Mouse (Mus musculus) stomach, embryonic 14.5 days (tissue): ENCODE data around the gene Prnd. TPM values are rescaled to one million over a fixed set of nuclear protein-coding genes. Genes with fewer than 3 reads are reported as not detected.

Source experiments
- ATAC-seq: fragments of 200-750 bp; cut with Nextera tagmentation; 2 replicates; pipeline ENCODE4 v1.8.0; 2017; ENCODE audit warnings: low read depth, moderate TSS enrichment; ENCODE audit not compliant: insufficient number of reproducible peaks, insufficient read depth, low FRiP score
- H3K27ac ChIP-seq: fragments of 300-500 bp; sonication (generic); 2 replicates; pipeline ENCODE4 v1.5.1; 2014; ENCODE audit warnings: mild to moderate bottlenecking, low read length, moderate library complexity, mixed read lengths
- H3K27me3 ChIP-seq: fragments of 300-500 bp; sonication (generic); 2 replicates; pipeline ENCODE4 v1.6.1; 2014; ENCODE audit warnings: low read length, control low read depth, mixed read lengths; ENCODE audit not compliant: control insufficient read depth, insufficient read depth
- H3K36me3 ChIP-seq: fragments of 300-500 bp; sonication (generic); 2 replicates; pipeline ENCODE4 v1.6.1; 2014; ENCODE audit warnings: mild to moderate bottlenecking, control low read depth, low read length, moderate library complexity, mixed read lengths; ENCODE audit not compliant: control insufficient read depth, insufficient read depth
- H3K4me1 ChIP-seq: fragments of 300-500 bp; sonication (generic); 2 replicates; pipeline ENCODE4 v1.6.1; 2014; ENCODE audit warnings: low read length, control low read depth, mixed read lengths; ENCODE audit not compliant: control insufficient read depth, insufficient read depth
- H3K4me2 ChIP-seq: fragments of 300-500 bp; sonication (generic); replicated peaks from 2 replicates; pipeline ENCODE4 v1.6.1; 2014; ENCODE audit warnings: low read depth, low read length, control low read depth
- H3K4me3 ChIP-seq: fragments of 300-500 bp; sonication (generic); 2 replicates; pipeline ENCODE4 v1.5.1; 2014; ENCODE audit warnings: low read depth, low read length, control low read depth
- H3K9ac ChIP-seq: fragments of 300-500 bp; sonication (generic); replicated peaks from 2 replicates; pipeline ENCODE4 v1.6.1; 2014; ENCODE audit warnings: low read depth, mild to moderate bottlenecking, control low read depth, low read length, moderate library complexity, mixed read lengths
- H3K9me3 ChIP-seq: fragments of 300-500 bp; sonication (generic); 2 replicates; pipeline ENCODE4 v1.6.1; 2016; ENCODE audit warnings: low read depth, low read length, control low read depth; ENCODE audit not compliant: control insufficient read depth
- WGBS: fragments of 180-500 bp; shearing (Covaris S2); extraction: QIAGEN DNeasy Blood & Tissue Kit; methylation state at CpG from one replicate; pipeline ENCODE4 v1.1.7; 2014; 5-methylcytosine and 5-hydroxymethylcytosine counted together
- polyA plus RNA-seq: library from polyadenylated mRNA; unstranded; fragments of >200 nt; fragmentation: Nextera tagmentation; extraction: Ambion mirVana; gene quantifications from 2 replicates; pipeline ENCODE4 v1.2.1, GENCODE M21; 2014

Gene Prnd
- polyA plus RNA-seq, 1 experiment from 2014 or later, result 49.9 TPM

- 76% methylated on average over 7 of the region's 7 CpGs for WGBS
- H3K9ac ChIP-seq, result no peak overlapping the region
- no peak for ATAC-seq
- H3K4me1 ChIP-seq, result no peaks in the 10 kb centered on the region
- no peak overlapping the region for H3K27ac ChIP-seq
- no peaks in the 10 kb centered on the region for H3K36me3 ChIP-seq
- no peak overlapping the region for H3K4me2 ChIP-seq
- no peak overlapping the region for H3K4me3 ChIP-seq
- no peaks in the 10 kb centered on the region for H3K9me3 ChIP-seq
- H3K27me3 ChIP-seq, result no peaks in the 10 kb centered on the region
Measured at GRCm38 (mm10) chr2:131996369-131996768, 45.7 kb downstream of the Prnd start.

GRCm38 (mm10) chr2:131997356-131997755 lies 46.7 kb downstream of the Prnd start:
- H3K4me1 ChIP-seq, result 0 out of 2 replicates have a peak, but pooled peaks cover 3% of the 10 kb centered on the region
- no peaks in the 10 kb centered on the region for H3K27me3 ChIP-seq
- WGBS, result 49% methylated on average over 5 of the region's 5 CpGs
- no peak overlapping the region for H3K4me3 ChIP-seq
- no peak overlapping the region for H3K27ac ChIP-seq
- H3K9me3 ChIP-seq, result no peaks in the 10 kb centered on the region
- no peak for ATAC-seq
- no peak overlapping the region for H3K4me2 ChIP-seq
- H3K9ac ChIP-seq, result no peak overlapping the region
- H3K36me3 ChIP-seq, result no peaks in the 10 kb centered on the region

GRCm38 (mm10) chr2:132001696-132002334 lies 51.2 kb downstream of the Prnd start:
- no peak for ATAC-seq
- no peak overlapping the region for H3K9ac ChIP-seq
- no peaks in the 10 kb centered on the region for H3K27me3 ChIP-seq
- H3K36me3 ChIP-seq, result no peaks in the 10 kb centered on the region
- H3K4me3 ChIP-seq, result no peak overlapping the region
- no peaks in the 10 kb centered on the region for H3K9me3 ChIP-seq
- 35% methylated on average over 13 of the region's 13 CpGs for WGBS
- no peak overlapping the region for H3K27ac ChIP-seq
- 0 out of 2 replicates have a peak, but pooled peaks cover 3% of the 10 kb centered on the region for H3K4me1 ChIP-seq
- H3K4me2 ChIP-seq, result no peak overlapping the region

- H3K4me1 ChIP-seq, result 0 out of 2 replicates have a peak, but pooled peaks cover 3% of the 10 kb centered on the region
- no peak overlapping the region for H3K9ac ChIP-seq
- no peaks in the 10 kb centered on the region for H3K27me3 ChIP-seq
- H3K27ac ChIP-seq, result no peak overlapping the region
- no peak overlapping the region for H3K4me3 ChIP-seq
- no peak for ATAC-seq
- no peak overlapping the region for H3K4me2 ChIP-seq
- H3K9me3 ChIP-seq, result no peaks in the 10 kb centered on the region
- WGBS, result 67% methylated on average over 5 of the region's 5 CpGs
- H3K36me3 ChIP-seq, result no peaks in the 10 kb centered on the region
Measured at GRCm38 (mm10) chr2:132003916-132004315, 53.3 kb downstream of the Prnd start.

GRCm38 (mm10) chr2:132004495-132005136 lies 54.0 kb downstream of the Prnd start:
- Histone ChIP-seq H3K9me3 (no peaks in the 10 kb centered on the region), H3K36me3 (no peaks in the 10 kb centered on the region), H3K4me1 (0 out of 2 replicates have a peak, but pooled peaks cover 3% of the 10 kb centered on the region), H3K9ac (no peak overlapping the region), H3K4me2 (no peak overlapping the region), H3K4me3 (no peak overlapping the region), H3K27me3 (no peaks in the 10 kb centered on the region), H3K27ac (no peak overlapping the region)
- 75% methylated on average over 9 of the region's 9 CpGs for WGBS
- no peak for ATAC-seq

GRCm38 (mm10) chr2:132005445-132005844 lies 54.8 kb downstream of the Prnd start:
- Histone ChIP-seq H3K4me3 (no peak overlapping the region), H3K4me2 (no peak overlapping the region), H3K9me3 (no peaks in the 10 kb centered on the region), H3K27ac (no peak overlapping the region), H3K27me3 (no peaks in the 10 kb centered on the region), H3K4me1 (0 out of 2 replicates have a peak, but pooled peaks cover 3% of the 10 kb centered on the region), H3K36me3 (no peaks in the 10 kb centered on the region), H3K9ac (no peak overlapping the region)
- 85% methylated on average over 4 of the region's 4 CpGs for WGBS
- no peak for ATAC-seq

Other genes starting within 250 kb of the Prnd start
- not detected in 2 replicates for gene Erv3, start 91.1 kb upstream of the Prnd start, polyA plus RNA-seq
- 65.5 and 70.1 TPM in 2 replicates for gene Prnp, start 40.9 kb upstream of the Prnd start, polyA plus RNA-seq
- not detected in 2 replicates for gene Prn, start 40.9 kb upstream of the Prnd start, polyA plus RNA-seq
- gene Rassf2, start 79.4 kb downstream of the Prnd start, polyA plus RNA-seq, result 13.6 and 13.8 TPM in 2 replicates
- gene Slc23a2, start 194.2 kb downstream of the Prnd start, polyA plus RNA-seq, result 12.4 and 13.2 TPM in 2 replicates